Mouse (Mus musculus): ENCODE results near the gene Dedd2.

The Dedd2 gene

DNA sequence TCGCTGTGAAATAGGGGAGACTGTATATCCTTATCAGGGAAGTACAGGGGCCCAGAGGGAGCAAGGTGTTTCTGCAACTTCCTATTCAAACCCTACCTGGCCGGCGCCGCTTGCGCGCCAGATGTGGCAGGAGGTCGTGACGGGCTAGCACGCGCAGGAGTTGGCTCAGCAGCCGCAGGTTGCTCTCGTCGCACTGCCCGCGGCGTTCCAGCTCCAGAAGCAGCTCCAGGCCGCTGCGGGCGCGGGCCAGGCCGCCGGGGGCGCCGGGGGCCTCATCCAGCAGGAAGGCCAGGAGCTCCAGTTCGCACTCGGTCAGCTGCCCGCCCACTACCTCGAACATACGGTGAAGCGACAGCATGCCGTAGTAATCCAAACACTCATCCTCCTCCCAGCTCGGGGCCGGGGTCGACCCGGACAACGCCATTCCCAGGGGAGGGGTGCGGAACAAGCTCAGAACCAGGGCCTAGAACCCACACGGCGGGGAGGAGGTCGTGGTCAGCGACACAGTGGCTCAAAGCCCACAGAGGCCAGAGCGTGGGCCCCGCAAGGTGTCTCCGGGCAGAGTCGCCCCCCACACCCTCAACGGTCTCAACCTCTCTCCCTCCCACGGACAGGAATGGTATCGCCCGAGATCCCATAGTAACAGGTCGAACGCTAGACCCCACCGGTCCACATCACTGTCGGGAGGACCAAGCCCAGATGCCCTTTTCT, 1.6 kb downstream of the Dedd2 start:
- DNase-seq (ENCODE audit: low spot score): peak; percentile 39

DNA sequence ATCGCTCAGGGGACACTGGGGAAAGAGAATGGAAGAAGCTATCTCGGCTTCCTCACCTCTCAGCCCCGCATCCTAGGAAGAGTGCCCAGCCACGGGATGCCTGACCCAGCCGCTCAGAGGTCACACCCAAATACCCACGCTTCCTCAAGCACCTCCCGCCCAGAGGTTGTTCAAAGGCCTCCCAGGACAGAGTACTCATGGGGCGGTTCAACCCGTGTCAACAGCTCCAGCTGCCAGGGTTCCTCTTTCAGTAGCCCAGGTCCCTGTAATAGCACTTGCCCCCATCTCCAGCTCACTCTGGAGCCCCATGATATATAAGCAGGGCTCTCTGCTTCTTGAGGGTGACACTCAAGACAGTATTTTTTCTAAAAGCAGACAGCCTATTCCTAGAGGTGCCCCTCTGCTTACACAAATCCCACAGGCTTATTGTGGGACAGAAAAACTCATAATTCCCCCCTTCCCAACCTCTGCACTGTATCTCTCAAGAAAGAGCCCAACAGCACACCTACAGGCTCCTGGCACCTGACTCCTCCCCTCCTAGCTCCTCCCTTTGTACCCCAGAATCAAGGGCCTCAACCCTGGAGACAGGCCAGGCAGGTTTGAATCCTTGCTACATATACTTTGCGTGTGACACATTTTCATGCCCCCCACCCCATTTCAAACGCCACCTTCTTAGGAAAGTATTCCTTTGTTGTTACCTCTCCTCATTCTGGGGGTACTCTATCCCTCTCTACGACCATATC, 2.6 kb downstream of the Dedd2 start:
- DNase-seq (ENCODE audit: low spot score): no peak

- no peak for DNase-seq (ENCODE audit: low spot score)
These were observed 6.2 kb downstream of the Dedd2 start for GRCm38 (mm10) chr7:25214172-25214571.

DNA sequence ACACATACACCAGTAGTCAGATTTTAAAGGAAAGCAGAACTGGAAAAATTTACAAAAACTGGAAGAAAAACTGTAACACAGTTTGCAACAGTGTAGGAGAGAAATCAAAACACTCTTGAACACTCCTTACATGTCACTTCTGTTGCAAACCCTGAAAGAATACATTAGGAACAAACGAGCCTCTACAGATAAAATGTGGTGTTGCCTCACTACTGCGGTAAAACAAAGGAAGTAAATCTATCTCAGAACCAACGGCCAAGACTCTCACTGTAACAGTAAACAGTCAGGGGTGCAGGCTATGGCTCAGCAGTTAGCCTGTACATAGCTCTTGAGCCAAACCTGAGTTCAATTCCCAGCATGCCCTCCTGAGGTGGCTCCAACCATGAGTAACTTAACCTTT, 7.3 kb downstream of the Dedd2 start:
- DNase-seq (ENCODE audit: low spot score): no peak

GRCm38 (mm10) chr7:25210482-25210881, 9.9 kb downstream of the Dedd2 start:
- DNase-seq (ENCODE audit: low spot score): no peak

DNA sequence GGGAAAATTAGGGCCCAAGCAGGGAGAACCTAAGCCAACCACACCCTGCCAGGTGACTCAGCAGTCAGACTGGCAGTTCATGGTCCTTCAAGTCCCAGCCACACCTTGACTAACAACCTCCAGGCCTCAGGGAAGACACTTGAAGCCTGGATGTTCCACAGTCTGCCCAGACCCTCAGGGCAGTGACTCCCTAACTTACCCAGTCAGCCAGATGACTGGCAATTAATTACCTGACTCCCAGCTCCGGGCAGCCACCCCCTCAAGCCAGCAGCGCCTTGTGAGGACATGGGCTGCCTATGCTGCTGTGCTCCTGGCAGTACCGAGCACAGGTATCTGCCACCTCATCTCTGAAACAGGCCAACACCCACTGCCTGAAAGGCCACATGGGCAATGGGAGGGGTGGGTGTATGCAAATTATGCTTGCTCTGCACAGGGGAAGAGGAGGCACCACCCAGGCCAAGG, 11.2 kb downstream of the Dedd2 start:
- peak; percentile 32 for DNase-seq (ENCODE audit: low spot score)

DNA sequence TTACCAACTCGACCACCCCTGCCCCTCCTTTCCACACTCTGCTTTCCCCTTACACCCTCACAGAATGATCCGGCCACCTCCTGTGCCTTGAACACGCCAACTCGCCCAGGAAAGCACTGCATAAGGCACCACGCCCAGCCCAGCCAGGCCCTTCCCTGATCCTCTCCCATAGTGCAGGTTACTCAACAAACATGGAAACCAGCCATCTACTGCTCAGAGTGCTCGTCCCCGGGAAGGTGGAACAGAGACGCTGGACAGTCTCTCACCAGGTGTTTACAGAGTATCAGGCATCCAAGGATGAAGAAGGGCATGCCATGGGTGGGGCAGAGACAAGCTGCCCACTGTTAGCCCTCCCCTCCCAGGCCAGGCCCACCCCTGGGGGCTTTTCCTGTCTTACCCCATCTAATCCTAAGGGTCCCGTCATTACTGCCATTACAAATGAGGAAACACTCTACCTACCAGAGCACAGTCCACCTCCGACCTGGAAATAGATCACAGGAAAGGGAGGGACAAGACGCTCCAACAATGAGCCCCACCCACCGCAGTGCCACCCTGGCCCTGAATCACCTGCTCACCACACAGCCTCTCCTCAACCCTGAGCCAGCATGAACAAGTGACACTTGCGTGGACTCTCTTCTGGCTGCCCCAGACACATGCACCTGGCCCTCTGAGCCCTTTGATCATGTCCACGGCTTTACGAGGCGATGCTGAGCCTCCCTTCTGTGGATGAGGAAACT, 14.2 kb downstream of the Dedd2 start:
- no peak for DNase-seq (ENCODE audit: low spot score)

DNA sequence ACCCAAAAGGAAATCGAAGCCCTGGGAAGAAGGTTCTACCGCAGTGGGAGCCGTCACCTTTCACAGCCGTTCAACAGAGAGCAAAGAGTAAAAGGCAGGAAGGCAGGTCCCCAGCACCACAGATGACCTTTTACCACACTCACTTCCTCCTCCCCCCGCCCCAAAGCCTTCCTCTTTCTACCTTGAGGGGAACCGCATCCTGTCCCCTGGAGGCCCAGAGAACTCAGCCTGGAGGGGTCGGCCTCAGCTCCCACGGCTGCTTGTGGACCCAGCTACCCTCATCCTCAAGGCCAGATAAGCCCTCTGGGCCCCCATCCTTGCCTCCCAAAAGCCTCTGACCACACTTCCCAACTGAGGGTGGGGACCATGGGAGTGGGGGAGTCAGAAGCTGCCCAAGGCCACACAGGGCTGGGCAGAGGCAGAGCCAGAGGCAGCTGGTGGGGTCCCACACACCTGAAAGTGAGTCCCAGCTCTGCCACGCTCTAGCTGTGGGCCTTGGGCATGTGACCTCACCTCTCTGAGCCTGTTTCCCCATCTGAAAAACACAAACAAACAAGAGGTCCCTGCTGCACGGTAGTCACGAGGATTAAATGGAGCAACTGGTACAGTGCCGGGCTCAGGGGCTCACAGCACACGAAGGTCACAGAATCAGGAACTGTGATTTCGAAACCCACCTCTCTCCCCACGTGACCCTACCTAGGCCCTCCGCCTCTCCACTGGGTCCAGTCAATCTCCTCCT, 14.9 kb downstream of the Dedd2 start:
- no peak for DNase-seq (ENCODE audit: low spot score)

DNA sequence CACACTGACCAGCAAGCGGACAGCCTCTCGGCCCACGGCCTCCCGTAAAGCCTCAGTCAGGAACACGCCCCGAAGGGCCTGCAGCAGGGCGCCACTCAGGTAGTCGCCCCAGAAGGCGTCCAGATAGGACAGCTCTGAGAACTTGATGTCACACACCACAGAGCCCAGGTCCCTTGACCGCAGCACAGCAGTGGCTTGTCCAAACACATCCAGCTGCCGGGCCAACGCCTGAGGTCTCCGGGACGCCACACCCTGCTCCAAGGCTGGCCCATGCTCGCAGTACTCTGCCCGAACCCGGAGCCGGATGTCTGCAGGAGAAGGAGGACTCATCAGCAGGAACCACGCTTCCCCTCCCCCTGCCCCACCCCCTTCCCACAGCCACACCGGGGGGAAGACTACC, 16.8 kb downstream of the Dedd2 start:
- peak; percentile 67 for DNase-seq (ENCODE audit: low spot score)

GRCm38 (mm10) chr7:25197384-25198018, 22.9 kb downstream of the Dedd2 start:
- peak; percentile 79 for DNase-seq (ENCODE audit: low spot score)

DNA sequence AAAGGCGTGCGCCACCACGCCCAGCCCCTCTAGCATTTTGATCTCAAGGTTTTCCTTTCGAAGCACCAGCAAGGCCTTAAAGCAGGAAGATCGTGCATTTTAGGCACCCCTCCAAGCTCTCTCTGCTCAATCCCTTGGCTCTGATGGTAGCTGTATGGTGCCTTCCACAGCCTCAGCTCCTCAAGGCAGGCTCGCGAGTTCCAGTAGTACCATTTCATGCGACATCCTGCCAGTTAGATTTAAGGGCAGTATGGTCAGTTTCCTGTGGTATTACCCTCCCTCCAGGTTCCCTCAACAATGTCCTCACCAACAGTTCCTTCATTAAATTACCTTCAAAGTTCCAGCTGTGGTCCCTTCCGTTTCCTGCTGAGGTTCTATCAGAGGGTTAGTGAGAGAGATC, 24.3 kb downstream of the Dedd2 start:
- DNase-seq (ENCODE audit: low spot score): no peak

DNA sequence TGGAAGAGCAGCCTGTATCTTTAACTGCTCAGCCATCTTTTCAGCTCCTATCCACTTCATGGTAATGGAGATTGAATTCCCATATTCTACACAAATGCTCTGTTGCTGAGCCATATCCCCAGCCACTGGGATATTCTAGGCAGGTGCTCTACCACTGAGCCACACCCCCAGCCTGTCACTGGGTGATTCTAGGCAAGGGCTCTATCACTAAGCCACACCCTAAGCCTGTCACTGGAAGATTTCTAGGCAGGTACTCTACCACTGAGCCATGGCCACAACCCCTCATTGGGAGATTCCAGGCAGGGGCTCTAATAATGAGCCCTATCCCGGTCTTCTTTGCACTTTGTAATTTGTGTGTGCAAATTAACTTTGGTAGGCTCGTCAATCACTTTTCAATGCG, 25.3 kb downstream of the Dedd2 start:
- DNase-seq (ENCODE audit: low spot score): no peak

GRCm38 (mm10) chr7:25192110-25192509, 28.3 kb downstream of the Dedd2 start:
- no peak for DNase-seq (ENCODE audit: low spot score)

GRCm38 (mm10) chr7:25190806-25191205, 29.6 kb downstream of the Dedd2 start:
- DNase-seq (ENCODE audit: low spot score): no peak

GRCm38 (mm10) chr7:25187662-25188650, 32.5 kb downstream of the Dedd2 start:
- DNase-seq (ENCODE audit: low spot score): peak; percentile 79

- DNase-seq (ENCODE audit: low spot score): no peak
These were observed 36.3 kb downstream of the Dedd2 start for GRCm38 (mm10) chr7:25184091-25184490.

GRCm38 (mm10) chr7:25181814-25182213, 38.6 kb downstream of the Dedd2 start:
- no peak for DNase-seq (ENCODE audit: low spot score)

- no peak for DNase-seq (ENCODE audit: low spot score)
These were observed 39.1 kb downstream of the Dedd2 start for GRCm38 (mm10) chr7:25181331-25181790.

DNA sequence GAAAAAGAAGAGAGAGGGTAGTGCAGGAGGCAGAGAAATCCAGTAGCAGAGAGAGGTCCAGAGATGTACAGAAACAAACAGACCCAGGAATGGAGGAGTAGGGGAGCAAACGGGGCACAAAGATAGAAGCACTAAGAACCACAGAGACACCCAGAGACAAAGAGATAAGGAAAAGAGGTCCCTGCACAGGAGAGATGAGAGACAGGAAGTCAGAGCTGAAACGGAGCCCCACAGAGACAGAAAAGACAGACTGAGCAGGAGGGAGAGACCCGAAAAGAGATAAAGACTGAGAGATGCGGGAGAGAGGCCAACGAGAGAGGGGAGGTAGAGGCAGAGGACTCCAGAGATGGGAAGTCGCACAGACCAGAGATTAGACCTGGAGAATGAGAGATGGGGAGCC, 39.9 kb downstream of the Dedd2 start:
- DNase-seq (ENCODE audit: low spot score): no peak

DNA sequence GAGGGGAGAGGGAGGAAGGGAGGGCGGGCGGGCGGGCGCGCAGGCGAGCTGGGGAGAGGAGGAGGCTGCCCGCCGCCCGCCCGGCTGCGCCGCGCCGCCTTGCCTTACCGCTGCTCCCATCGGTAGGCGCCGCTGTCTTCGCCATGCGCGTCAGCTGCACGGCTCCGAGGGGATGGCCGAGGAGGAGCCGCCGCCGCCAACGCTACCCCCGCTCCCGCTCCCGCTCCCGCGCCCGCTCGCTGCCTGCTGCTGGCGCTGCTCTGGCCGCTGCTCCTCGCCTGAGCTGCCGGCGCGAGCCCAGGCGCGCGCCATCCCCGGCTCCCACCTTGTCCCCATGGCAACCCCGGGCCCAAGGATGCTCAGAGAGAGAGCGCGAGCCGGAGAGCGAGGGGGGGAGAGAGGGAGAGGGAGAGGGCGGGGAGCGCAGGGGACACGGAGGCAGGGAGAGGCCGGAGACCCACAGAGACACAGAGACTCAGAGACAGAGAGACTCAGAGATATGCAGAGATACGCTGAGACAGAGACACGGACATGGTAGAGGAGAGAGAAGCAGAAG, 40.7 kb downstream of the Dedd2 start, which contains the start of gene Pou2f2:
Gene Pou2f2, minus strand, starts transcription at position 121 of the 556 bp plus-strand sequence.
- peak; percentile 64 for DNase-seq (ENCODE audit: low spot score)

Measured in urinary bladder, postnatal 14 days (tissue).